Mouse (Mus musculus): ENCODE data around the gene Fgfr2.
A peak's percentile ranks its signal among the peaks of the same experiment; 100 is the strongest.

Fgfr2 gene

GRCm38 (mm10) chr7:130966876-130967275 is 2156.3 kb downstream of the Fgfr2 start:
- DNase-seq (ENCODE audit: low read depth, low spot score): no peak

GRCm38 (mm10) chr7:130966451-130966850 is 2156.7 kb downstream of the Fgfr2 start:
- DNase-seq (ENCODE audit: low read depth, low spot score): no peak

- peak; percentile 40 for DNase-seq (ENCODE audit: low read depth, low spot score)
Measured at GRCm38 (mm10) chr7:130965909-130966365, 2157.2 kb downstream of the Fgfr2 start.

- no peak for DNase-seq (ENCODE audit: low read depth, low spot score)
Measured at GRCm38 (mm10) chr7:130965396-130965795, 2157.8 kb downstream of the Fgfr2 start.

GRCm38 (mm10) chr7:130964686-130965085 is 2158.5 kb downstream of the Fgfr2 start:
- DNase-seq (ENCODE audit: low read depth, low spot score): no peak

GRCm38 (mm10) chr7:130961429-130961828 is 2161.7 kb downstream of the Fgfr2 start:
- DNase-seq (ENCODE audit: low read depth, low spot score): no peak

- DNase-seq (ENCODE audit: low read depth, low spot score): no peak
Measured at GRCm38 (mm10) chr7:130959868-130960267, 2163.3 kb downstream of the Fgfr2 start.

GRCm38 (mm10) chr7:130958551-130958950 is 2164.6 kb downstream of the Fgfr2 start:
- no peak for DNase-seq (ENCODE audit: low read depth, low spot score)

- no peak for DNase-seq (ENCODE audit: low read depth, low spot score)
Measured at GRCm38 (mm10) chr7:130954177-130954601, 2169.0 kb downstream of the Fgfr2 start.

GRCm38 (mm10) chr7:130953376-130953775 is 2169.8 kb downstream of the Fgfr2 start:
- no peak for DNase-seq (ENCODE audit: low read depth, low spot score)

GRCm38 (mm10) chr7:130951004-130951403 is 2172.1 kb downstream of the Fgfr2 start:
- DNase-seq (ENCODE audit: low read depth, low spot score): no peak

- DNase-seq (ENCODE audit: low read depth, low spot score): no peak
Measured at GRCm38 (mm10) chr7:130950482-130950881, 2172.7 kb downstream of the Fgfr2 start.

GRCm38 (mm10) chr7:130949331-130949751 is 2173.8 kb downstream of the Fgfr2 start:
- peak; percentile 84 for DNase-seq (ENCODE audit: low read depth, low spot score)

GRCm38 (mm10) chr7:130948563-130949208 is 2174.5 kb downstream of the Fgfr2 start:
- no peak for DNase-seq (ENCODE audit: low read depth, low spot score)

GRCm38 (mm10) chr7:130946303-130946702 is 2176.8 kb downstream of the Fgfr2 start:
- DNase-seq (ENCODE audit: low read depth, low spot score): peak; percentile 75

GRCm38 (mm10) chr7:130945730-130946129 is 2177.4 kb downstream of the Fgfr2 start:
- DNase-seq (ENCODE audit: low read depth, low spot score): peak; percentile 93

GRCm38 (mm10) chr7:130944766-130945475 is 2178.2 kb downstream of the Fgfr2 start:
- DNase-seq (ENCODE audit: low read depth, low spot score): peak; percentile 61

- no peak for DNase-seq (ENCODE audit: low read depth, low spot score)
Measured at GRCm38 (mm10) chr7:130943280-130943895, 2179.8 kb downstream of the Fgfr2 start.

- DNase-seq (ENCODE audit: low read depth, low spot score): no peak
Measured at GRCm38 (mm10) chr7:130940733-130941132, 2182.4 kb downstream of the Fgfr2 start.

GRCm38 (mm10) chr7:130938896-130939295 is 2184.3 kb downstream of the Fgfr2 start:
- no peak for DNase-seq (ENCODE audit: low read depth, low spot score)

- peak; percentile 66 for DNase-seq (ENCODE audit: low read depth, low spot score)
Measured at GRCm38 (mm10) chr7:130938005-130938404, 2185.1 kb downstream of the Fgfr2 start.

GRCm38 (mm10) chr7:130937266-130937841 is 2185.8 kb downstream of the Fgfr2 start:
- no peak for DNase-seq (ENCODE audit: low read depth, low spot score)

All from ZHBTc4 (cell line).